Mouse (Mus musculus) layer of hippocampus, adult 6 months (tissue): Measurements from ENCODE around the gene Zfp574. TPM values are rescaled to one million over a fixed set of nuclear protein-coding genes. Genes with fewer than 3 reads are reported as not detected.

Experiments
- long read RNA-seq, 2 experiments: library from polyadenylated mRNA; unstranded; transcript quantifications; one replicate each; pipeline ENCODE4 v2.0.0; 2019 to 2020
- microRNA-seq: library from miRNA; unstranded; fragments of <30 nt; microRNA quantifications from one replicate; pipeline ENCODE4 v1.2.0, GENCODE M21; 2020
- polyA plus RNA-seq: library from polyadenylated mRNA; unstranded; fragments of <200 nt; fragmentation: Nextera tagmentation; gene quantifications from 2 replicates; pipeline ENCODE4 v1.2.3, GENCODE M21; 2021

The Zfp574 gene
- polyA plus RNA-seq: 24.9 TPM in 2 replicates
- long read RNA-seq, experiment 1, full-length matches to known transcripts: 16 of 24 reads
- long read RNA-seq, experiment 1, partial matches to known transcripts: 8 of 24 reads
- long read RNA-seq, experiment 1, other reads (novel, unspliced or antisense): 0 of 24 reads
- long read RNA-seq, experiment 2, full-length matches to known transcripts: 89 of 103 reads
- long read RNA-seq, experiment 2, partial matches to known transcripts: 10 of 103 reads
- long read RNA-seq, experiment 2, other reads (novel, unspliced or antisense): 4 of 103 reads

DNA sequence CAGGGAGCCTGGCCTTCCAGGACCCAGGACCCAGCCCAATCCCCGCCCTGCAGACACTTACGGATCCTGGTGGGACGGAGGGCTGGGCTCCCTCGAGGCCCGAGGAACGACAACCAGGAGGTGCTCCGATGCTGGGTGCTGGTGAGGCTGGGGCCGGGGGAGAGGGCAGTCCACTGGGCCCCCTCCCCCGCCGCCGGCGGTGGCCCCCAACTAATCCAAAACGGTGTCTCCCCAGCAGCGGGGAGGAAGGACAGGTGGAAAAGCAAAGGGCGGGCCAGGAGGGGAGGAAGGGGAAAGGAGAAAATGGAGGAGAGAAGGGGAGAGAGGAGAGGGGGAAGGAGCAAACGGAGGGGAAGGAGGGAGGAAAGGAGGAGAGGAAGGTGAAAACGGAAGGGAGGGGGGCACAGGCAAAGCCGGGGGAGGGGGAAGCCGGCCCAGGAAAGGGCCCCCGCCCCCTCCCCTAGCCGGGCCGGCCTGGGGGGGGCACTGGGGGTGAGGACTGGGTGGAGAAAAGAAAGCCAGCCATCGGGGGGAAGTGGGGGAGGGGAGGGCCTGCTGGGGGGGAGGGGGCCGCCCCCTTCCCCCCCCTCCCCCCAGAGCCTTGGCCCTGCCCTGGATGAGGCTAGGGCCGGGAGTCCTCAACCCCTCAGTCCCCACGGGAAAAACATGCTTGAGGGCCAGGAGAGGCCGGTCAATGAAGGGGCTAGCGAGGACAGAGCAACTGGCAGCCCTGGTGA is at the start of gene Zfp574, which contains the start of gene Grik5:
TSS of gene Zfp574 (plus strand) at position 589 of the 737 bp plus-strand sequence.
TSS of gene Grik5 (minus strand) at position 368 of the 737 bp plus-strand sequence.

Small RNAs within 50 kb of the gene (microRNA-seq; reads per million reads assigned to microRNA genes)
- not detected for gene Mir6537

Other genes with a start within 250 kb of the Zfp574 start
- gene Gm9844, start 210.4 kb upstream of the Zfp574 start, polyA plus RNA-seq: 3.4 and 3.5 TPM in 2 replicates
- gene Lypd4, start 202.6 kb upstream of the Zfp574 start, polyA plus RNA-seq: not detected in 2 replicates
- gene Dmrtc2, start 202.5 kb upstream of the Zfp574 start, polyA plus RNA-seq: not detected in 2 replicates
- gene Rps19, start 188.2 kb upstream of the Zfp574 start, polyA plus RNA-seq: 2,737 and 3,292 TPM in 2 replicates
- gene Cd79a, start 175.2 kb upstream of the Zfp574 start, polyA plus RNA-seq: 0.21 TPM in 1 of 2 replicates, not detected in the other
- gene Arhgef1, start 169.7 kb upstream of the Zfp574 start, polyA plus RNA-seq: 5.6 and 6.3 TPM in 2 replicates
- not detected in 2 replicates for gene Gm4881, start 128.1 kb upstream of the Zfp574 start, polyA plus RNA-seq
- 526 and 559 TPM in 2 replicates for gene Rabac1, start 99.8 kb upstream of the Zfp574 start, polyA plus RNA-seq
- 1,296 and 1,449 TPM in 2 replicates for gene Atp1a3, start 66.6 kb upstream of the Zfp574 start, polyA plus RNA-seq
- gene Grik5, start 221 bp upstream of the Zfp574 start, polyA plus RNA-seq: 5.7 and 7.1 TPM in 2 replicates
- gene Pou2f2, start 107.2 kb downstream of the Zfp574 start, polyA plus RNA-seq: 0.82 and 0.90 TPM in 2 replicates
- 12.5 and 13.0 TPM in 2 replicates for gene Dedd2, start 148.0 kb downstream of the Zfp574 start, polyA plus RNA-seq
- 0.44 and 0.52 TPM in 2 replicates for gene Zfp526, start 148.9 kb downstream of the Zfp574 start, polyA plus RNA-seq
- gene Gsk3a, start 165.3 kb downstream of the Zfp574 start, polyA plus RNA-seq: 10.0 and 12.5 TPM in 2 replicates
- 3.8 and 5.9 TPM in 2 replicates for gene Erf, start 178.2 kb downstream of the Zfp574 start, polyA plus RNA-seq
- 29.7 and 30.9 TPM in 2 replicates for gene Cic, start 195.1 kb downstream of the Zfp574 start, polyA plus RNA-seq
- gene Pafah1b3, start 225.4 kb downstream of the Zfp574 start, polyA plus RNA-seq: 41.6 and 50.0 TPM in 2 replicates
- gene Prr19, start 228.8 kb downstream of the Zfp574 start, polyA plus RNA-seq: 0.15 TPM in 1 of 2 replicates, not detected in the other
- 6.3 and 8.2 TPM in 2 replicates for gene Tmem145, start 233.5 kb downstream of the Zfp574 start, polyA plus RNA-seq
- gene Megf8, start 244.6 kb downstream of the Zfp574 start, polyA plus RNA-seq: 6.5 and 6.8 TPM in 2 replicates